Mouse (Mus musculus): ENCODE measurements around the gene Ank3. TPM values are rescaled to one million over a fixed set of nuclear protein-coding genes. Genes with fewer than 3 reads are reported as not detected.

Ank3 gene
- total RNA-seq, 4 experiments from 2014 or later, result 81.4 to 115 (median 89.6) TPM

DNA sequence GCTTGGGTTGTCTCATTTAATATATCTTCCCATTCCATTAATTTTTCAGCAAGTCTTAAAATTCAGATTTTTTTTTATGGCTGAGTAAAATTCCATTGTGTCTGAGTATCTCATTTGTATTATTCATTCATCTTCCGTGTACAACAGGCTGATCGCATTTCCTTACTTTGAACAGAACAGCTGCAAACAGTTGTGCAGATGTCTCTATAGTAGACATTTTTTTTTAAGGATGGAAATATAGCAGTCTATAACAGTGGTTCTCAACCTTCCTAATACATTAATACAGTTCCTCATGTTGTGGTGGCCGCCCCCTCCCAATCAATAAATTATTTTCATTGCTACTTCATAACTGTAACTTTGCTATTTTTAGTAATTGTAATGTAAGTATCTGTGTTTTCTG is 212.7 kb downstream of the Ank3 start:
- no peak for DNase-seq (ENCODE audit: low spot score in 2 of 2)

DNA sequence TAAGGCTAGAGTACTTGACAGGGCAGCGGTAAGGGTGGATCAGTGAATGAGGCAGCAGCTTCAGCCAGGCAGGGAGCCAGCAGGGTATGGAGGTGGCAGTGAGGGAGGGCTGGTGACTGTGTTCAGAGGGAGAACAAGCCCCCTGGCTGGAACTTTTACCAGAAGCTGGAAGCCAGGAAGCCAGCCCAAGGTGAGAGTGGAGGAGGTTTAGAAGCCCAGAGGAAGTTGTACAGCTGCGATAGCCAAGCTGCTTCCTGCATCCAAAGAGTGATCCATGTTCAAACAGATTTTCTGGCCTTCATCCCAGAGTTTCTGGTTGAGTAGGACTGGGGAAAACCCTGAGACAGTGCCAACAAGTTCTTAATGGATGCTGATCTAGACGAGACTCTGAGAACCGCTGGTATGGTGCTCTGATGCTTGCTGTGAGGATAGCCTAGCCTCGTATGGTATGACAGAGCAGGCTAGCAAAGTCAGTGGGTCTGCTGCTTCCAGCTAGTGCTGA is 213.3 kb downstream of the Ank3 start:
- no peak for DNase-seq (ENCODE audit: low spot score in 2 of 2)

DNA sequence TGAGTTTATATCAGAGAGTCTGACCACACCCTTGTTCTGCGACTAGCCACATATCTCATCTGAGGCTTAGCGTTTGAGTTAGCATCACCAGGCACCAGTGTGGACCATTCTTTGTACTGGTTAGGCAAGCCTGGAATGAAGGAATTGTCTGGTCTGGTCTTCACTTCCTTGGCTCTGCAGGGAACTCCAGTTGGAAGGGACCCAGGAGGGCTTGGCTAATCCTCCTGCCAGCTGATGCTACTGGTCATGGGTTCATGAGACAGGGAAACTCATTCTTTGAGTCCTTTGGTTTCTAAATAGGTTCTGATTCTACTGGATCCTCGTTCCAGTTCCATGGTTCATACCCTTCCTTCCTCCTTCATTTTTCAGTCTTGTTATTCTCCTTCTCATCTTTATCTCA is 218.4 kb downstream of the Ank3 start:
- DNase-seq (ENCODE audit: low spot score in 2 of 2), result no peak

DNA sequence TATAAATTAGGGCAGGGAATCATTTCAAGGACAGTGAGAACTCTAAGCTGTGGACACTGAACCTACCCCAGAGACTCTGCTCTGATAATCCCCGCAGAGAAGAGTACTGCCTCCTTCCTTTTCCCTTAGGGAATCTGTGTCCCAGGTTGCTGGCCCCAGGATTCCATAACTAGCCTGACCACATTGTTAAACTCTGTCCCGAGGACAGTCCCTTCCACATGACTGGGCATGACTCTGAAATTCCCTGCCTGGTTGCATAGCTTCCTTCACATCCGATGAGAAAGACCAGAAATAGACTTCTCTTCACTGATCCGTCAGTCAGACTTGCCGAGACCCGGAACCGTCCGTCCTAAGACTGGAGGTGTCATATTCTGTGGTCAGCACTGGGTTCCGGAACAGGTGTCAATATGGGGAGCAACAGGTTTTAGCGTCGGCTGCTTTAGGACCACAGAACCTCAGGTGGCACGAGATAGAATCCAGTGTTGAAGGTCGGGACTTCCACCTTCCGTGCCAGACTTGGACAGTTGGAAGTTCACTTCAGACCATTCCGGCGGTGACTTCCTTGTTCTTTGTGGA is 219.1 kb downstream of the Ank3 start:
- DNase-seq (ENCODE audit: low spot score in 2 of 2), result no peak

DNA sequence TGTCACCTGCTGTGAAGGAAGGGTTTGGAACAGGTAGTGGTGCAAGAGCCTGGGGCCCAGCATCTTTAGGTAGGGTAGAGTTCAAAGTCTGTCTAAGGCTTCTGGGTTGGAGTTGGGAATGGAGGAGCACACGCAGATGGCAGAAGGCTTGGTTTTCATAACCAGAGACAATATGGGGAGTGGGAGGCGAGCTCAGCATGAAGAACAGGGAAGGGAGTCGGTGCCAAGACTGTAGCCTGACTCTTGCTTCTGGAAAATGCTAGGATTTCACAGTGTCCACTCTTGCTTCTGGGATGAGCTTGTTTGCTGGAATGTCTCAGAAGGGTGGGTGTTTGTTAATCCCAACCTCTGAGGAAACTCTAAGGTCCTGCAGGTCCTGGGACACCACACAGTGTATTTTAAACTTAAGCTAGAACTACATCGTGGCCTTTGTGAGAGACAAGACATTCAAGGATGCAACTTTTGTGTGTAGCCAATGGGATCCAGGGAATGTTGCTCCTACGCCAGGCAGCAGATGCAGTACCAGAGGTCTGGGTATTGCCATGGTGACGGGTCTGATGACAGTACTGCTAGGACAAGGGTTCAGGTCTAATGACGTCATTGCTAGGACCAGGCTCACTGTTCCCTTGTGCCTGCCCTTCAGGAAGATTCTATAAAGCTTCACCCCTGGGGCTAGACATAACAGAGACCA is 222.3 kb downstream of the Ank3 start:
- no peak for DNase-seq (ENCODE audit: low spot score in 2 of 2)

DNA sequence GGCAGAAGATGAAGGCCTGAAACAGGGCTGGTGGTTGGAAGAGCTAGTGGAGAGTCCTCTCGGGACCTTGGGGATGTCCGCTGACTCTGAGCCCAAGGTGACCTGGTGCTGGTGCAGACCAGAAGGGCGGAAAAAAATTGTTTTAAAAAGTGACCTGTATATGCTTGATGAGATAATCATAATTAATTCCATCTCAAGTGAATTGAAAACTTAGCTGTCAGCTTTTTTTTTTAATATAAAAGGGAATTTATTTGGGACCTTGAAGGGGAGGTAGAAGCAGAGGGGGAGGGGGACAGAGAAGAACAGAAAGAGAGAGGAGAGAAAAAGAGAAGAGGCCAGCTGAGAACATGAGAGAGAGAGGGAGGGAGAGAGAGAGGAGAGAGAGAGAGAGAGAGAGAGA is 229.2 kb downstream of the Ank3 start:
- DNase-seq (ENCODE audit: low spot score in 2 of 2), result no peak

DNA sequence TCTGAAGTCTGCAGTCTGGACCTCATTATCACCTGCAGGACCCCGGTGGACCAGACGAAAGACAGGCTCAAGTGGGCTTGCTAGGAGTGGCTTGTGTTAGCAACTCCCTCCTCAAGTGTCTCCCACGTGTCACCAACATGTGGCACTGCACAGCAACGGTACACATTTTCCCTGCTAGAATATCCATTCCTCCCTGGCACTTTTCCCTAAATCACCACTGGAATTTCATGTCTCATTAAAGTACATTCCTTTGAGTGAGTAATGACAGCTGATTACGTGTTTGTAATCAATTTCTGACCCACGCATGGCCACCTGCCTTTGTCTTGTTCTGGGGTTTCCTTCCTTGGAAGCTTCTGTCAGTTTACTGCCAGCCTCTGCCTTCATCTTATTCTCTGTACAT is 230.2 kb downstream of the Ank3 start:
- DNase-seq (ENCODE audit: low spot score in 2 of 2), result no peak

DNA sequence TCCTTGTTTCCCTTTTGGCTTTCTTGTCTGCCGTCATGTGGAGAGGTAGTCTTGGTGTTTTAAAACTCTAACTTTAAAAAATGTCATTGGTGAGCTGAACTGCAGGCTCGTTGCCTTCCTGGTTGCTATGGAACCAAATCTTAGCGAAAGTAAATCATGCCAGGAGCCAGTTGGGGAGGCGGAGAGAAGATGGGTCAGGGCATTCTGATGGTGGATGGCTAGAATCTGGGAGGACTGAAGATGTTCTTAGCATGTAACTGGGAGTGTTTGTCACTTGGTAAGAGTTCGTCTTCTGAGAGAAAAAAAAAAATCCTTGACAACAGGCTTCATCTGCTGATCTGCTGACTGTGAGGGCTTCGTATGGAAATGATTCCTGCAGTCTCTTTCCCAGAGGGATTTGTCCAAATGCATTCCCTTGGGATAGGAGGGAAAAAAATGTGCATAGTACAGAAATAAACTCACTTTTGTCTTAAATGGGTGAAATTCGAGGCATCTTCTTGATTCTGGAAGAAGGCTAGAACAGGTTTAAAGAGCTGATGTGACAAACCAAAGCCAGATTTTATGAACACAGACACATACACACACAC is 232.3 kb downstream of the Ank3 start:
- no peak for DNase-seq (ENCODE audit: low spot score in 2 of 2)

DNA sequence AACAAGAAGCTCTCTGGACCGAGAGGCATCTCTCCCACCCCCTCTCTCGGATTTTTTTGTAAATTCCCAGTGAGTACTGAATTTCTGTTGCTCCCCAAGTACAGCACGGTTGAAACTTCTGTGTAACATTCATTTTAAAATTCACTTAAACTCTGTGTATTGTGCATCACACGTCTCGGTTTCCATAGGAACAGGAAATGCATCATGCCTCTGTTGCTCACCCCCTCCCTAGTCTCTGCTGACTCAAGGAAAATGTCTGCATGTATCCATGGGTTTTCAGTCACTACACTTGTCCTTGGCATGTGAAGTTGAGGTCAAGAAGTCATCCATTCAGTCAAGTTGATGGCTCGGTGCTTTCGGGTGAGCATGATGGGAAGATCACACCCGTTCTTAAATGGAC is 234.3 kb downstream of the Ank3 start:
- DNase-seq (ENCODE audit: low spot score in 2 of 2), result no peak

DNA sequence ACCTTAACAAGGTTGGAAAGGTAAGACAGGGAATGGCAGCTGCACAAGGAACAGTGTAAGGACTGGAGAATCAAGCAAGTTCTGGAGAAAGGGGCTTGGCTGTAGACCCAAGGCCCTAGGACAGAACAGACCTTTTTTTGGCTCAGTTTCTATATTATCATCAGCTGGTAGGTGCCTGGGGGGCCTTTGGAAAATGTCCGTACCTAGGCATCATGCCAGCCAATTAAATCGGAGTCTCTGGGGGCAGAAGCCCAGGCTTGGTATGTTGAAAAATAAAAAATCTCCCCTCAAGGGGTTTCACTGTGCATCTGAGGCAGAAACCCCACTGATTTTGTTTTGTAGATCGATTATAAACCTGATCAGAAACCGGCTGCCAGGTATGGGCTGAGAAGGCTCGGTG is 236.3 kb downstream of the Ank3 start:
- DNase-seq (ENCODE audit: low spot score in 2 of 2), result no peak

DNA sequence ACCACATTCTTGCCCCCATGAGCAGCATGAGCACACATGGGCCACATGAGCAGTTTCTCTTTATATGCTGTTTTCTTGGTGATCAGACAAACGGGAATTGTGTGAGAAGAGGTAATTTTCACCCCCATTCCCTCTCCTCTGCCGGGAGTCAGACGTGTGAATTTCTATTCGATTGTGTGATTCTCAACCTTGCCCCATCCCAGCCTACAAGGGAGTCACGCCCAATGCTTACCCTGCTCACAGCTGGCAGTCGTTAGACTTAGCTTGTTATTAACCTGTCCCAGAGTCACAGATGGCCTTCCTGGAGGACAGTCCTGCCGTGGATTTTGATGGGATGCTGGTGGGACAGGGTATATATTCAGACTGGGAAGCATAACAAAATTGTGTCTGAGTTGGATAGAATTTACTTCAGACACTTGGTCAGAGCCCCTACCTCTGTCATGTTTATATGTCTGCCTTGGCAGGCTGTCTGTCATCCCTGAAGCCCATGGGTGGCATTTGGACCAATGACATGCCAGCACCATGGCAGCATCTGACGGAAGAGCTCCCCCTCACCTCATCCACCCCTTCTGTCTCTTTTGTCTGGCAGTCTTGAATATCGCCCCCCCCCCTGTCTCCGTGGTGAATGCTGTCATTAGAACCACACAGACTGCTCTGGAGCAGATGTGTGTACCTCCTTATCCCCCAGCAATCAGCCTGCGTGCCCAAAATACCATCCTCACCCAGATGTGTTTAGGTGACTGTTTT is 237.5 kb downstream of the Ank3 start:
- no peak for DNase-seq (ENCODE audit: low spot score in 2 of 2)

DNA sequence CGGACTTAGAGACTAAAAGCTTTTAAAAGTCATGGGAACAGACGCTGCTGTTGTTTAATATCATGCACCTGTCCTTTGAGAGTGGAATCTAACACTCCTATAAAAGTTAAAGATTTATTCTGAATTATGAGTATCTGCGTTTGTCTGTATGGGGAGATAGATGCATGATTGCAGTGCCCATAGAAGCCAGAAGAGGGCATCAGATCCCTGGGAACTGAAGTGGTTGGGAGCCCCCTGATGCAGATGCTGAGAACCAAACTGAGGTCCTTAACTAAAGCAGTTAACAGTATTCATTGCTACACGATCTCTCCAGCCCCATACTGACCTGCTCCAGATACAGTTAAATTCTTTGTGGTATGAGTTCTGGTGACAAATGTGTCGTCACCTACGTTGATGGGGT is 240.6 kb downstream of the Ank3 start:
- no peak for DNase-seq (ENCODE audit: low spot score in 2 of 2)

DNA sequence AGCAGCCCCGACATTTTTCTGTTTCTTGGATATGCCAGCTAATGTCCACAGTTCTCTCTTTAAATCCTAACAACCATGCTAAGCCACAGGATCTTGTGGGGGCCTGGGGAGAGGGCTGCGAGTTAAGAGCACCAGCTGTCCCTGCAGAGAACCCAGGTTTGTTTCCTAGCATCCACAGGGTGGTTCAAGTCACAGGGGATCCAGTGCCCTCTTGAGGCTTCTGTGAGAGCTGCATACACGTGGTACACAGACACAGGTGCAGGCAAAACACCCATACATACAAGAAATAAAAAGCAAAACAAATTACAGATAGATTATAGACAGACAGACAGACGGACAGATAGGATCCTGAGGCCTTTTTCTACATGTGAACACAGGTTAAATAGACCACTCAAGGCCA is 242.0 kb downstream of the Ank3 start:
- DNase-seq (ENCODE audit: low spot score in 2 of 2), result no peak

DNA sequence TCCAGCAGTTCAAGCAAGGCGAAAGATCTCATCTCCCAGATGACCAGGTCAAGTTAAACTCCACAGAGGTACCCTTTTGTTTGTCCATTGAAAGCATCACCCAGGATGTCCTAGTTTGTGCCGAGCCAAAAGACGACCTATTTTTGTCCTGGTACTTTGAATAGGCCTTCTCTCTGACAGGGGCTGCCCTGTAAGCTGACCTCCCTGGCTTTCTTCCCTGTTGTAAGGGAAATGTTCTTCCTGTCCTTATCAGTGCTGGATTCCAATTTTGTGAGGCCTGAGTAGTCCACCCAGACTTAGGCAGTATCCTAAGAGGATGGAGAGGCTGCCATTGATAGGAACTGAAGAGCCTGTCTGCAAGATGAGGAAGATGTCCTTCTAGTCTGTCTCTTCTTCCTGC is 244.9 kb downstream of the Ank3 start:
- no peak for DNase-seq (ENCODE audit: low spot score in 2 of 2)

DNA sequence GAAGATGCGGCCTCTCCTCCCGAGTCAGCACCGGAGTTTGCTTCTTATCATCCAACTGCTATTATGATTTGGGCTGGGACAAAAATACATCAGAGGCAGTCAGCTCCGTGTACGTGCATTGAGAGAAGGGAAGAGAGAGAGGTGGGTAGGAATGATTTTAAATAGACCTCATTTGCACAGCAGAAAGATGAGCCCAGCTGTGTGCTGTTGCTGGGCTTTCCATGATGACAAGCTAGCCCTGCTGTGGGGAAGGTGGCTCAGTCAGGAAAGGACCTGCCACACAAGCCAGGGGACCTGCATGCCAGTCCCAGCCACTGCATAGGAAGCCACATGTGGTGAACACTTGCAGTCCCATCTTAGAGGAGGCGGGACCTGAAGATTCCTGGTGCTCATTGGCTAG is 245.4 kb downstream of the Ank3 start:
- DNase-seq (ENCODE audit: low spot score in 2 of 2), result no peak

DNA sequence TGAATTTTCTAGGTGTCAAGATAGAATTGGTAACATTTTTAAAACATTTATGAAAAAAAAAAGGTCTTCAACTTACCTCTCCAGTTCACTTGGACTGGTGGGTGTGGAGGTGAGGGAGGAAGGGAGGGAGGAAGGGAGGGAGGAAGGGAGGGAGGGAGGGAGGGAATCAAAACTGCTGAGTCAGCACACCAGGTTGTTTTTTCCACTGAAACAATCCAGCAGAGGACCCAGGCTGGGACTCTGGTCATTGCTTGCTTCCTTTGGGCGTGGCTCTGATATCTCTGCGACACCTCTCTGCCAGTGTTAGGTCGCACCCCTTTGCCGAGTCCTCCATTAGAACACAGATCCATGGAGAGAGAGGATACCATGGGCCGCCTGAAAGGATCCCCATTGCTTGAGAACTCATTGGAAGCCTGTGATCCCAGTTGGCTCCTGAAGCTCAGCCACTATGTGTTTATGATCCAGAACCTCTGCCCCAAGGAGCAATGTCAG is 246.8 kb downstream of the Ank3 start:
- DNase-seq (ENCODE audit: low spot score in 2 of 2), result no peak

DNA sequence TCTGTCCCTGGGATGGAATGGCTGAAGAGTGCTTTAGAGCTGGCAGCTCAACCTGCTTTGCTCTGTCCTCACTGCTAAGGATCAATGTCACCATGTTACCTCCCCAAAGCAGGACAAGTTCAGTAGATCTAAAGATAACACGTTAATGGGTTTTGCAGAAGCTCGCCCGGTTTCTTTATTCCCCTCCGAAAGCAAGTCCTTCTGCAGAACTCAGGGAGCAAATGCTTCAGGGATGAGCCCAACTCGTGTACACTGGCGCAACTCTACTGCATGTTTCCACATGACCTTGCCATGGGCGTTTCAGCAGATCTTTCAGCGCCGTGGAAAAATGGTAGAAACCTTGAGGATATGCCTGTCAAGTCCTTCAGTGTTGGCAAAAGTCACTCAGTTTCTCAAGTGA is 247.4 kb downstream of the Ank3 start:
- no peak for DNase-seq (ENCODE audit: low spot score in 2 of 2)

DNA sequence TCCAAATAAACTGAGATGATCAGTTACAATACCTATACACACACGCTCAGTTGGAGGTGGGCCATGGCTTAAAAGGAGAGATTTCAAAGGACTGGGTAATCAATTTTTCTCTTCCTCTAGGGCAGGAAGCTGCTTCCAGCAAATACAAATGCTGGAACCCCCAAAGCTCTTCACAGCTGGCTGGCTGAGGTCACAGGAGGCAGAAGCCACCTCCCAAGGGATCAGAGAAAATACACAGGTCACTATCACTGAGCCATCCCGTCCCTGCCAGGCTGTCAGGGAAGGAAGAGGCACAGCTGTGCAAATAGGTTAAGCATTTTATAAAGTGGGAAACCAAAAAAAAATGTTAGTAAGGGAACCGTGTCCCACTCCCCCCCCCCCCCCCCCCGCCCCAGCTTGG is 251.5 kb downstream of the Ank3 start:
- no peak for DNase-seq (ENCODE audit: low spot score in 2 of 2)

DNA sequence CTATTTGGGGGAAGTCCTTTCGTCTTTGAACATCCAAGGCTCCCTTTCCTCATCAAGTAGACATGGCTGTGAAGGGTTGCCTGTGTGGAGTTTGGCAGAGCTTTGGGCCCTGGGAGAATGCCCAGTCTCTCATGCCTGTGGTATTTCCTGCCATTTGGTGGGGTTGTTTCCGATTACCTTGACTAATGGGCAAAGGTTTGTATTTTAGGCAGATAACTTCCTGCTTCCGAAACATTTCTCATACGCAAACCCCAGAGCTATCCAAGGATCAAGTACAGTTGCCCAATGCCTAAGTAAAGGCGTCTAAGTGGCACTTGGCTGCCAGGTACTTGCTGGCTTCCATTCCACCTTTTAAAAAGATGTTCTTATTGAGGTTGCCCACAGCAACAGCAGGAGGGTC is 254.1 kb downstream of the Ank3 start:
- DNase-seq (ENCODE audit: low spot score in 2 of 2), result peak; percentile 22 to 26

DNA sequence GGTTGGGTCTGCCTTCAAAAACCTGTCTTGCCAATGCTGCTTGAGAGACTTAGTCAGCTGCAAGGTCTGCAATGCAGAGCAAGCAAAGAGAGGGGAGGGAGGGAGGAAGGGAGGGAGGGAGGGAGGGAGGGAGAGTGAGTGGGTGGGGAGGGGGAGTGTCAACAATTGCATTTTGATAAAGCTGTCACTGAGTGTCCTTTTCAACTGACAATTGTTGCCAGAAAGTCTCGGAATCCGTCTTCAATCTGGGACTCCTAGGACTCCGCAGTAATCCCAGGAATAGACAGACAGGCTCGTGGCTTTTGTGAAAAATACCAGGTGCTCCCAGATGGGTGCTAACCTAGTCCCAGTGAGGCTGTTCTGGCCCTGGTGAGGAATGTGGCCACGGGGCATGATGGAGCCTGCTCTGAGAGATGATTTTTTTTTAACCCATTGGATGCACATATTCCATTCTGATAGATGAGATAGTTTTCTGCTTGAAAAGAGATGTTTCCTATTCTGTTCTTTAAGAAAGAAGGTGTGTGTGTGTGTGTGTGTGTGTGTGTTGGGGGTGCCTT is 254.6 kb downstream of the Ank3 start:
- no peak for DNase-seq (ENCODE audit: low spot score in 2 of 2)

DNA sequence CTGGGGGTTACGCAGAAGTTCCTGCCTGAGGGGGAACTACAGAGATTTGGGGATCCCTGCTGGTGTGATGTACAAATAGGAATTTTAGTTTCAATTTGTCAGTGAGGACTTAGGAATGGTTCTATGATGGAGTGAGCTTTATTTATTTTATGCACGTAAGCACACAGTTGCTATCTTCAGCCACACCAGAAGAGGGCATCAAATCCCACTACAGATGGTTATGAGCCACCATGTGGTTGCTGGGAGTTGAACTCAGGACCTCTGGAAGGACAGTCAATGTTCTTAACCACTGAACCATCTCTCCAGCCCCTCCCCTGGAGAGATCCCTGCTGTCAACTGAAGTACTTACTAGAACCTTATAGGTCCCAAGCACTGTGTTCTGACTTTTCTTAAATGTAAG is 255.6 kb downstream of the Ank3 start:
- DNase-seq (ENCODE audit: low spot score in 2 of 2), result no peak
